Mouse (Mus musculus) ES-CJ7 (cell line): Measurements from ENCODE around the gene Ephb4.

ENCODE experiments used
- DNase-seq: peaks from one replicate; pipeline ENCODE4 v3.0.0; 2011; ENCODE audit warnings: low read depth, low spot score

Gene Ephb4

GRCm38 (mm10) chr5:137358382-137358781, 8.5 kb downstream of the Ephb4 start:
- peak; percentile 62 for DNase-seq

GRCm38 (mm10) chr5:137369665-137370064, 19.8 kb downstream of the Ephb4 start:
- DNase-seq = no peak

- no peak for DNase-seq
Observed at GRCm38 (mm10) chr5:137373371-137373950, 23.6 kb downstream of the Ephb4 start.

GRCm38 (mm10) chr5:137374521-137375080, 24.7 kb downstream of the Ephb4 start:
- DNase-seq = no peak

GRCm38 (mm10) chr5:137375627-137376026, 25.7 kb downstream of the Ephb4 start:
- peak; percentile 39 for DNase-seq

GRCm38 (mm10) chr5:137376198-137376597, 26.3 kb downstream of the Ephb4 start:
- peak; percentile 87 for DNase-seq

- no peak for DNase-seq
Observed at GRCm38 (mm10) chr5:137376722-137377121, 26.8 kb downstream of the Ephb4 start.

GRCm38 (mm10) chr5:137377176-137377575, 27.3 kb downstream of the Ephb4 start:
- no peak for DNase-seq

GRCm38 (mm10) chr5:137377603-137378002, 27.7 kb downstream of the Ephb4 start:
- no peak for DNase-seq

GRCm38 (mm10) chr5:137381152-137381551, 31.2 kb downstream of the Ephb4 start:
- DNase-seq = peak; percentile 91

- no peak for DNase-seq
Observed at GRCm38 (mm10) chr5:137383441-137383840, 33.5 kb downstream of the Ephb4 start.

- DNase-seq = no peak
Observed at GRCm38 (mm10) chr5:137386712-137387111, 36.8 kb downstream of the Ephb4 start.

- no peak for DNase-seq
Observed at GRCm38 (mm10) chr5:137391641-137392040, 41.7 kb downstream of the Ephb4 start.

- peak; percentile 82 for DNase-seq
Observed at GRCm38 (mm10) chr5:137394456-137394855, 44.5 kb downstream of the Ephb4 start.

- peak; percentile 26 for DNase-seq
Observed at GRCm38 (mm10) chr5:137404081-137404480, 54.2 kb downstream of the Ephb4 start.

- no peak for DNase-seq
Observed at GRCm38 (mm10) chr5:137409451-137409850, 59.5 kb downstream of the Ephb4 start.

GRCm38 (mm10) chr5:137410066-137410465, 60.2 kb downstream of the Ephb4 start:
- no peak for DNase-seq

GRCm38 (mm10) chr5:137410549-137410948, 60.6 kb downstream of the Ephb4 start:
- DNase-seq = no peak

- DNase-seq = no peak
Observed at GRCm38 (mm10) chr5:137411235-137411634, 61.3 kb downstream of the Ephb4 start.

GRCm38 (mm10) chr5:137414253-137414652, 64.3 kb downstream of the Ephb4 start:
- DNase-seq = no peak

- DNase-seq = no peak
Observed at GRCm38 (mm10) chr5:137419105-137419504, 69.2 kb downstream of the Ephb4 start.

- no peak for DNase-seq
Observed at GRCm38 (mm10) chr5:137419841-137420240, 69.9 kb downstream of the Ephb4 start.

GRCm38 (mm10) chr5:137425648-137426047, 75.7 kb downstream of the Ephb4 start:
- no peak for DNase-seq
